Mouse (Mus musculus) heart, embryonic 13.5 days (tissue): ENCODE results near the gene Rpl18a. TPM values are rescaled to one million over a fixed set of nuclear protein-coding genes. Genes with fewer than 3 reads are reported as not detected.
A peak's percentile ranks its signal among the peaks of the same experiment; 100 is the strongest.

Experiments
- ATAC-seq: fragments of 200-750 bp; cut with Nextera tagmentation; 2 replicates; pipeline ENCODE4 v1.8.0; 2017; ENCODE audit warnings: moderate TSS enrichment; ENCODE audit not compliant: insufficient number of reproducible peaks, low FRiP score, low TSS enrichment; ENCODE audit errors: extremely low read depth
- H3K27ac ChIP-seq: fragments of 300-500 bp; sonication (generic); replicated peaks from 2 replicates; pipeline ENCODE4 v1.5.1; 2015; ENCODE audit warnings: moderate library complexity, mild to moderate bottlenecking, inconsistent platforms
- H3K27me3 ChIP-seq: fragments of 300-500 bp; sonication (generic); replicated peaks from 2 replicates; pipeline ENCODE4 v1.6.1; 2015; ENCODE audit warnings: mild to moderate bottlenecking, inconsistent platforms
- H3K36me3 ChIP-seq: fragments of 300-500 bp; sonication (generic); 2 replicates; pipeline ENCODE4 v1.6.1; 2015; ENCODE audit warnings: mild to moderate bottlenecking, inconsistent platforms
- H3K4me1 ChIP-seq: fragments of 300-500 bp; sonication (generic); 2 replicates; pipeline ENCODE4 v1.6.1; 2015; ENCODE audit warnings: inconsistent platforms
- H3K4me2 ChIP-seq: fragments of 300-500 bp; sonication (generic); 2 replicates; pipeline ENCODE4 v1.6.1; 2015; ENCODE audit warnings: inconsistent platforms, mild to moderate bottlenecking, moderate library complexity
- H3K4me3 ChIP-seq: fragments of 300-500 bp; sonication (generic); 2 replicates; pipeline ENCODE4 v1.5.1; 2015; ENCODE audit warnings: moderate library complexity, mild to moderate bottlenecking, inconsistent platforms
- H3K9ac ChIP-seq: fragments of 300-500 bp; sonication (generic); 2 replicates; pipeline ENCODE4 v1.6.1; 2015; ENCODE audit warnings: inconsistent platforms, mild to moderate bottlenecking, moderate library complexity
- H3K9me3 ChIP-seq: fragments of 300-500 bp; sonication (generic); 2 replicates; pipeline ENCODE4 v1.6.1; 2016; ENCODE audit warnings: inconsistent platforms
- WGBS: fragments of 180-500 bp; shearing (Covaris S2); methylation state at CpG from one replicate; pipeline ENCODE4 v1.1.7; 2015; ENCODE audit warnings: mixed read lengths; 5-methylcytosine and 5-hydroxymethylcytosine counted together
- polyA plus RNA-seq: library from polyadenylated mRNA; unstranded; fragments of >200 nt; fragmentation: Nextera tagmentation; extraction: Ambion mirVana; gene quantifications from 2 replicates; pipeline ENCODE4 v1.2.1, GENCODE M21; 2015

Gene Rpl18a
- polyA plus RNA-seq, 1 experiment from 2014 or later = 3,040 TPM

DNA sequence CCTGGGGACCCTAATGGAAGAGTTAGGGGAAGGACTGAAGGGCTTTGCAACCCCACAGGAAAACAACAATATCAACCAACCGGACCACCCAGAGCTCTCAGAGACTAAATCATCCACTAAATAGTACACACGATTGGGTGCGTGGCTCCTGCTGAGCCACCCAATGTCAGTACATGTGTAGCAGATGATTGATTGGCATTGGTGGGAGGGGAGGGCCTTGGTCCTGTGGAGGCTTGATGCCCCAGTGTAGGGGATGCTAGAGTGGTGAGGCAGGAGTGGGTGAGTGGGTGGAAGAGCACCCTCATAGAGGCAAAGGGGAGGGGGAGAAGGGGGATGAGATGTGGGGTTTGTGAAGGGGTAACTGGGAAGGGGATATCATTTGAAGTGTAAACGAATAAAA is 26.9 kb upstream of the Rpl18a start:
- Histone ChIP-seq H3K9me3 (no peaks in the 10 kb centered on the region), H3K9ac (no peak overlapping the region), H3K27ac (no peak overlapping the region), H3K4me3 (no peak overlapping the region), H3K4me1 (peaks cover 11% of the 10 kb centered on the region), H3K36me3 (peaks cover 22% of the 10 kb centered on the region), H3K27me3 (no peaks in the 10 kb centered on the region), H3K4me2 (no peak overlapping the region)
- no peak for ATAC-seq
- WGBS = 80% methylated on average over 4 of the region's 4 CpGs

DNA sequence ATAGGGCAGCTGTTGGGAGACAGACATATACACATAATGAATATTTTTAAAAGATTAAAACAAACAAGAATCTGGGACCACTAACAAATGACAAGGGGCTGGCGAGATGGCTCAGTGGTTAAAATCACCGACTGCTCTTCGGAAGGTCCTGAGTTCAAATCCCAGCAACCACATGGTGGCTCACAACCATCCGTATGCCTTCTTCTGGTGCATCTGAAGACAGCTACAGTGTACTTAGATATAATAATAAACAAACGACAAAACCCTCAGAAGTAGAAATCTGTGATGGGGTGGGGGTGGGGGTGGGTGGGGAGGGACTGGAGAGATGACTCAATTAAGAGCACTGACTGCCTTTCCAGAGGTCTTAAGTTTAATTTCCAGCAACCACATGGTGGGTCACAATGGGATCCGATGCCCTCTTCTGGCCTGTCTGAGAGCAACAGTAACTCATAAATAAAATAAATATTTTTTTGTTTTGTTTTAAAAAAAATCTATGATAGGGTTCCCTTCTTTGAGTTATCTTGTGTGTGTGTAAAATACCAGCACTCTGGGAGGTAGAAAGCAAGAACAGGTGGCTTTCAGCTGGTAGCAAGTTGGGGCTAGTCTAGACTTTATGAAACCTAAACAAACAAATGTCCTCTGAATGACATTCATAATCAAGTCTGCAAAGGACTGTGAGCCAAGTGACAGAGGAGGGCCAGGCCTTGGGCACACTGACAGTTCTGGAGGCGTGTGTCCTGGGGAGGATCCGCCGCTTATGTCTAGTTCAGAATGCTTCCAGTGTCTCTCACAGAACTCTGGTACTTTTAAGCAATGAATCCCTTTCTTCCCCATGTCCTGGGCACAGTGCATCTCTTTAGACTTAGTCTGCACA is 23.1 kb upstream of the Rpl18a start:
- ATAC-seq = no peak
- Histone ChIP-seq H3K27ac (0 out of 2 replicates have a peak overlapping the region, but pooled peaks have one; percentile 26), H3K36me3 (peaks cover 61% of the 10 kb centered on the region), H3K4me3 (no peak overlapping the region), H3K27me3 (no peaks in the 10 kb centered on the region), H3K4me1 (peaks cover 5% of the 10 kb centered on the region), H3K9ac (no peak overlapping the region), H3K4me2 (no peak overlapping the region), H3K9me3 (no peaks in the 10 kb centered on the region)
- 78% methylated on average over 9 of the region's 9 CpGs for WGBS

DNA sequence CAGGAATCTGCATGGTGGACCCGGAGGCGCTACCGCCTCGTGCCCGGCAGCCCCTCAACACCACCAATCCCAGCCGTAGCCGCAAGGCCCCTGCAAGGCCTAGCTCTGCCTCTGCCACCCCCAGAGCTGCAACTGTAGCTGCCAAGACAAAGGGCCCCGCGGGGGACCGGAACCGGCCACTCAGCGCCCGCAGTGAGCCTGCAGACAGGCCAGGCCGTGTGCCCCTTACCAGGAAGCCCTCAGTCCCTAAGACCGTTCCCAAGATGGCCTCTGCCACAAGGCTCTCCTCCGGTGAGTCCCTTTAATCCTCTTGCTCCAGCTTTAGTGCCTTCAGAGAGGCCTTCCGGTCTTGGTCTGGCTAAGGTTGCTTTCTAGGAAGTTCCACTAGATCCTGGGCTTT is 17.5 kb upstream of the Rpl18a start:
- Histone ChIP-seq H3K9ac (no peak overlapping the region), H3K27me3 (no peaks in the 10 kb centered on the region), H3K9me3 (no peaks in the 10 kb centered on the region), H3K4me1 (no peaks in the 10 kb centered on the region), H3K4me3 (no peak overlapping the region), H3K4me2 (no peak overlapping the region), H3K36me3 (peaks cover 91% of the 10 kb centered on the region), H3K27ac (no peak overlapping the region)
- WGBS = 88% methylated on average over 17 of the region's 17 CpGs
- no peak for ATAC-seq

DNA sequence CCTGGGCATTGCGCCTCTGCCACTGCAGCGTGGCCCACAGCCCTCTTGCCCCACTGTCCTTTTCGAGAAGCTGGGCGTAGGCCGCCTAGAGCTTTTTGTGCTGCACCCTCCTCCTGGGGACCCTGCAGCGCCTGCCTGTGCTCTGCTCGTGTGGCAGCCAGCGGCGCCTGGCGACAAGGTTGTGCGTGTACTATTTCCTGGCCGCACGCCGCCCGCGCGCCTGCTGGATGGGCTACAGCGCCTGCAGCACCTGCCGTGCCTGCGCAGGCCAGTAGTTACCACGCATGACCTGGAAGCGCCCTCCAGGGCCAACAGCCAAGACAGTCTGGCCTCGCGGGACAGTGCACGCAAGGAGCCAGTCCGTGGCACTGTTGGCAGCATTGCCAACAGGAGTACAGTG is 16.3 kb upstream of the Rpl18a start:
- Histone ChIP-seq H3K4me1 (no peaks in the 10 kb centered on the region), H3K4me3 (no peak overlapping the region), H3K9ac (no peak overlapping the region), H3K4me2 (no peak overlapping the region), H3K9me3 (no peaks in the 10 kb centered on the region), H3K27me3 (no peaks in the 10 kb centered on the region), H3K27ac (no peak overlapping the region), H3K36me3 (peaks cover 82% of the 10 kb centered on the region)
- ATAC-seq = no peak
- 93% methylated on average over 26 of the region's 26 CpGs for WGBS

DNA sequence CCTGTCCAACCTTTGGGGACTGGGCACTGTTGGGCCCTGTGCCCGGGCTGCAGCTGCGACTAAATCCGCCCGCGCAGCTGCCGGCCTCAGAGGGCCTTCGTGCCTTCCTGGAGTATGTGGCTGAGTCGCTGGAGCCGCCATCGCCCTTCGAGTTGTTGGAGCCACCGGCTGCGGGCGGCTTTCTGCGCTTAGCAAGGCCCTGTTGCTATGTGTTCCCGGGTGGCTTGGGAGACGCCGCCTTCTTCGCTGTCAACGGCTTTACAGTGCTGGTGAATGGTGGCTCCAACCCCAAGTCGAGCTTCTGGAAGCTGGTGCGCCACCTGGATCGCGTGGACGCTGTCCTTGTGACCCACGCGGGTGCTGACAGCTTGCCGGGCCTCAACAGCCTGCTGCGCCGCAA is 15.7 kb upstream of the Rpl18a start:
- no peak for ATAC-seq
- H3K9me3 ChIP-seq = no peaks in the 10 kb centered on the region
- H3K36me3 ChIP-seq = peaks cover 76% of the 10 kb centered on the region
- no peak overlapping the region for H3K4me2 ChIP-seq
- 0 out of 2 replicates have a peak, but pooled peaks cover 2% of the 10 kb centered on the region for H3K4me1 ChIP-seq
- H3K27ac ChIP-seq = no peak overlapping the region
- no peak overlapping the region for H3K4me3 ChIP-seq
- 87% methylated on average over 30 of the region's 30 CpGs for WGBS
- H3K9ac ChIP-seq = no peak overlapping the region
- no peaks in the 10 kb centered on the region for H3K27me3 ChIP-seq

DNA sequence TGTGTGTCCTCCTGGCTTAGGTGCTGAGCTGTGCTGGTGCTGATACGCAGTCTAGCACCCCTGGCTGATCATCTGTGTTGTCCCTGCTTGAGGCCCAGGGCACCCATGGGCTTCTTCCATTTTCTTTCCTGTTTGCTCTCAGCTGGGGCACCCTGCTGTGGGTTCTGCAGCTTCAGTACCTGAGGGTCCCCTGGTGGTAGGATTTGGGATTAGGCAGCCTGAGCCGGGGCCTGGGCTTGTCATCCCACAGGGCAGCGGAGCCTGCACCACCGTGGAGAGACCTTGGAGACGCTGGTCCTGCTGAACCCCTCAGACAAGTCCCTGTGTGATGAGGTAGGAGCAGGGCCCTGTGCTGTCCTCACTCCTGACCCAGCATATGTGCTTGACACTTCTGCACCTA is 14.4 kb upstream of the Rpl18a start:
- no peak for ATAC-seq
- Histone ChIP-seq H3K9me3 (no peaks in the 10 kb centered on the region), H3K4me1 (peaks cover 16% of the 10 kb centered on the region), H3K27me3 (no peaks in the 10 kb centered on the region), H3K4me2 (no peak overlapping the region), H3K4me3 (no peak overlapping the region), H3K36me3 (peaks cover 63% of the 10 kb centered on the region), H3K9ac (no peak overlapping the region), H3K27ac (no peak overlapping the region)
- WGBS = 67% methylated on average over 5 of the region's 5 CpGs

DNA sequence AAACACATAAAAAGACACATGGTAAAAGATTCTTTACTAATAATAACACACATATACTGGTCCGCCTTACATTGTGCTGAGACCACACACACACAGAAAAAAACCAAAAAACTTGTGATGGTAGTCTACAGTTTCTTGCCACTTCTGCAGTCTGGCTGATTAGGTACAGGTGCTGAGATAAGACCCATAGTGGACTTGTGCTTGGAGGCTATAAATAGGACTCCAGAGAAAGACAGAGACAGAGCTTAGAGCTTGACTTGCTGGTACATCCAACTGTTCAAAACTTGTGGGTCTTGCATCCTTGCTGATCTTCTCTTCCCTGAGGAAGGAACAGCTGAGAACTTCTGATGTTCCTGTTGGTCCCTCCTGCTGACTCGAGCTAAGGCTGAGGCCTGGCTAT is 10.3 kb upstream of the Rpl18a start:
- H3K9me3 ChIP-seq = no peaks in the 10 kb centered on the region
- H3K4me3 ChIP-seq = no peak overlapping the region
- no peak overlapping the region for H3K27ac ChIP-seq
- ATAC-seq = no peak
- H3K9ac ChIP-seq = peak overlapping the region; percentile 91; the same call in 1 of the 2 replicates
- peak overlapping the region; percentile 95 for H3K4me2 ChIP-seq
- H3K4me1 ChIP-seq = peaks cover 24% of the 10 kb centered on the region
- H3K27me3 ChIP-seq = peaks cover 7% of the 10 kb centered on the region; the same call in 1 of the 2 replicates
- WGBS = 60% methylated on average over 2 of the region's 2 CpGs
- H3K36me3 ChIP-seq = peaks cover 22% of the 10 kb centered on the region

DNA sequence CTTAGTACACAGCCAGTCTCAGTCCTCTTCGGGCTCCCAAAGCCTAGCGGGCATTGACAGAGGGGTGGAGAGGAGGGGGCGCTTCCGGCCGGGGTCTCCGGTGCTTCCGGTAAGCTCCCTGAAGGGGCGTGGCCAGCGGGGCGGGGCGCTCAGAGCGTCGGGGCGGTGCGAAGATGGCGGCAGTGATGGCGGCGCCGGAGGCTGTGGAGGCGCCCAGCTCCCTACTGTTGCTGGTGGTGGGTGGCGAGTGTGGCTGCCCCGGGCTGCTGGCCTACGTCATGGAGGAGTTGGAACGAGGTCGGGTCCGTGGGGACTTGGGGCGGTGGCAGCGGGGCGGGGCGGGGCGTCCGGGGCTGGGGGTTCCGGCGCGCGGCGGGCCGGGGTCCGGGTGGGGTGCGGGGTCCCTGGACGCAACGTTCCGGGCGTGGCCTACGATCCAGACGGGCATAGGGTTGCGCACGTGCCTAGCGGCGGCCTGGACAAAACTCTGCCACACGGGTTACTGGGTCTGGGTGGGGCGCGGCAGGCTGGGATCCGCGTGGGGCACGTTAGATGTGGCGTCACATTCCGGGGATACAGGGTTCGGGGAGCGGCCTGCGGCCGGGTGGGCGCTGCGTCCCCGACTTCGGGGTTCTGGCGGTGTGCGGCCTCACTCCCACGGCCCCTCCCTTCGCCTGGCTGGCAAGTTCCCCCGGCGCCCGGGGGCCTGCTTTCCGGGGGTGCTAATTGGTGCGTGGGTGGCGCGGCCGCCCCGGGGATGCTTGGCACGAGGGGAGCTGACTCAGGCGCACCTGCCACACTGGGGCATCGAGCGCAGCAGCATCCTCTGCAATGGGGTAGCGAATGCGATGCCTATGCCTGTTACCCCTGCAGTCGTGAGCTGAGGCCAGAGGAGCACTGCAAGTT is 8.9 kb upstream of the Rpl18a start, which contains the start of gene Map1s:
TSS of gene Map1s (plus strand) at position 102 of the 906 bp plus-strand sequence.
- no peaks in the 10 kb centered on the region for H3K9me3 ChIP-seq
- peaks cover 8% of the 10 kb centered on the region for H3K36me3 ChIP-seq
- peaks cover 14% of the 10 kb centered on the region for H3K27me3 ChIP-seq
- H3K4me2 ChIP-seq = peak within 1 kb of the TSS; percentile 95
- peaks cover 24% of the 10 kb centered on the region for H3K4me1 ChIP-seq
- H3K9ac ChIP-seq = peak within 1 kb of the TSS; percentile 91
- H3K4me3 ChIP-seq = peak within 1 kb of the TSS; percentile 82
- WGBS = under 1% methylated on average over 86 of the region's 86 CpGs
- H3K27ac ChIP-seq = peak within 1 kb of the TSS; percentile 90
- ATAC-seq = peak; percentile 72

DNA sequence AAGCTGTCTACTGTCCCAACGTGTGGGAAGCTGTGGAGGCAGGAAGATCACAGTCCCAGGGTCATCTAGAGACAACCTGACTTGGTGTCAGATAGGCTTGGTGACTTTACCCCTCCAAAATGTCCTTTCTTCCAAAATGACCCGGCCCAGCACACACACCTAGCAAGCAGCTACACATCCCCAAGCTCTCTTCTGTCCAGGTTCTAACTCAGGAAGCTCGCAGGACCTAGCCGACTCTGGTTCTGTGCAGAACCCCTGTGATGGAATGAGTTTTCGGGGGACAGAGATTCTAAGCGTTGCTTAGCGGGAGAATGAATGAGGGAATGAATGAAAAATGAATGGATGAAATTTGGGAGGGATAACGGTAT is 8.2 kb upstream of the Rpl18a start:
- H3K27ac ChIP-seq = peak overlapping the region; percentile 90
- 0 out of 2 replicates have a peak, but pooled peaks cover 3% of the 10 kb centered on the region for H3K36me3 ChIP-seq
- H3K4me1 ChIP-seq = peaks cover 24% of the 10 kb centered on the region
- H3K27me3 ChIP-seq = peaks cover 14% of the 10 kb centered on the region
- 18% methylated on average over 8 of the region's 8 CpGs for WGBS
- H3K4me3 ChIP-seq = peak overlapping the region; percentile 82
- no peaks in the 10 kb centered on the region for H3K9me3 ChIP-seq
- peak overlapping the region; percentile 91 for H3K9ac ChIP-seq
- peak overlapping the region; percentile 95 for H3K4me2 ChIP-seq
- no peak for ATAC-seq

DNA sequence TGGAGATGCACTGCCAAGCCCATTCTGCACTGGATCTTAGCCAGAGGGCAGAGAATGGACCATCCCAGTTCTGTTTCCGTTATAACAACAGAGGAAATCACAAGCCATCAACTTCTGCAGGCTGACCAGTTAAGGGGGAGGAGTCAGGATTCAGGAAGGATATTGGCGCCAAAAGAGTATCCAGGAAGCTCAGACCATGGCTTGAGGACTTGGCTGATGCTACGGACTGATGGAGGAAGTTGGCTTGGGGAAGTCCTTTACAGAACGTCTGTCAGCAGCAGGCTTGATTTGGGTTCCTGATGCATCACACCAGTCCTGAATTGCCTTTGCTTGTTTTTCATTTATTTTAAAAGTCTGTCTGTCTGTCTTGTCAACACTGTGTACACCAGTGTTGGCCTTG is 7.3 kb upstream of the Rpl18a start:
- H3K27me3 ChIP-seq = peaks cover 14% of the 10 kb centered on the region
- H3K4me2 ChIP-seq = no peak overlapping the region
- no peak overlapping the region for H3K27ac ChIP-seq
- WGBS = 46% methylated on average over 4 of the region's 4 CpGs
- peaks cover 24% of the 10 kb centered on the region for H3K4me1 ChIP-seq
- 0 out of 2 replicates have a peak, but pooled peaks cover 3% of the 10 kb centered on the region for H3K36me3 ChIP-seq
- no peak overlapping the region for H3K9ac ChIP-seq
- ATAC-seq = no peak
- no peak overlapping the region for H3K4me3 ChIP-seq
- H3K9me3 ChIP-seq = no peaks in the 10 kb centered on the region

DNA sequence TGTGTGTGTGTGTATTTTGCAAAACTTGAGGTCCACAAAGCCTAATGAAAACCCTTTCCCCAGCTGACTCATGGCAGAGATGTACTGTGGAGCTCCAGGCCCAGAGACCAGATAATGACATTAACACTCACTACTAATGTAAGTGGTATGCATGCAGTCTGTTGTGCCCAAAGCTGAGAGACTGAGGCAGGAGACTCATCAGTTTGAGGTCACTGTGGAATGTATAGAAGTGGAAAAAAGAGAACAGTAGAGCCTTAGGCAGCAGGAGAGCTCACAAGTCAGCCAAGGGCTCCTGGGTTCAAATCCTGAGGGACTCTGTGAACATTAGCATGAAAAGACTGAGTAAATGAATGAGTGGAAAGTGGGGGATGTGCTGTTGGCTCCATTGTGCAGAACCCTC is 6.4 kb upstream of the Rpl18a start:
- Histone ChIP-seq H3K4me1 (peaks cover 24% of the 10 kb centered on the region), H3K4me2 (no peak overlapping the region), H3K27me3 (peaks cover 14% of the 10 kb centered on the region), H3K9me3 (no peaks in the 10 kb centered on the region), H3K27ac (no peak overlapping the region), H3K4me3 (no peak overlapping the region), H3K9ac (no peak overlapping the region), H3K36me3 (no peaks in the 10 kb centered on the region)
- no peak for ATAC-seq
